Mouse (Mus musculus): ENCODE measurements around the gene Armh3.
A peak's percentile ranks its signal among the peaks of the same experiment; 100 is the strongest.

Armh3 gene

GRCm38 (mm10) chr19:45789365-45789764 lies 208.9 kb downstream of the Armh3 start:
- no peak for DNase-seq (ENCODE audit: low read depth)

GRCm38 (mm10) chr19:45788337-45788736 lies 210.0 kb downstream of the Armh3 start:
- DNase-seq (ENCODE audit: low read depth): no peak

- no peak for DNase-seq (ENCODE audit: low read depth)
Observed at GRCm38 (mm10) chr19:45787450-45787849, 210.8 kb downstream of the Armh3 start.

- DNase-seq (ENCODE audit: low read depth): no peak
Observed at GRCm38 (mm10) chr19:45785470-45785869, 212.8 kb downstream of the Armh3 start.

- no peak for DNase-seq (ENCODE audit: low read depth)
Observed at GRCm38 (mm10) chr19:45783933-45784576, 214.2 kb downstream of the Armh3 start.

DNA sequence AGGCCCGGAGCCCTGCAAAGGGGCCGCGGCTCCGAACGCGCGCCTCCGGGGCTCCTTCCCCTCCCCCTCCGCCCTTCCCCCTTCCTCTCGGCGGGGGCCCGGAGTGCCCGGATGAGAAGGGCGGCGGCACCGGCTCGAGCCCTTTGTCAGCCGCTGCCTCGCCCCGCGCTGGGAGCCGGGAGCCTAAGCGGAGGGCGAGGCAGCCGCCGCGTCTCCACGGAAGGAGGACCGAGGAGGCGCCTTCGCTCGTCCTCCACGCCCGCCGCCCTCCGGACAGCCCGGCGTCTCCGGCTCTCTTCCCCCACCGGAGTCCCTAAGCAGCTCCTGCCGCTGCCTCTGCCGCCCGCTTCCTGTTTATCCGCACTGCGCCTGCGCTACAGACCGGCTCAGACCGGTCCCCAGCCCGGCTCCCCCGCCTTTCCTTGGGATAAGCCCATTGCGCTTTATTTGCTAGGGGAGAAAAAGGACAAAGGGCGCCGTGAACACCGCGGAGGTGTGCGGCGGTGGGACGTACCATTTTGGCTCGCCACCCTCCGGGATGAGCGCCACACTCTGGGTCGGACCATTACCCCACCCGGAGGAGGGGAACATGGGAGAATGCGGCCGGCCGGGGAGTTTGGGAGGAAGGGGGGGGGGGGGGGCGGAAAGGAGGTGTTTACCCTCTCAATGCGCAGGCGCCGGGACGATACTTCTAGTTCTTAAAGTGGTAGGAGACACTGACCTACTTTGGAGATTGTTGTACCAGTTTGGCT lies 214.9 kb downstream of the Armh3 start, which contains the start of gene Mgea5:
Mgea5 (minus strand) TSS at position 657 of the 752 bp plus-strand sequence.
- peak; percentile 99 for DNase-seq (ENCODE audit: low read depth)

DNA sequence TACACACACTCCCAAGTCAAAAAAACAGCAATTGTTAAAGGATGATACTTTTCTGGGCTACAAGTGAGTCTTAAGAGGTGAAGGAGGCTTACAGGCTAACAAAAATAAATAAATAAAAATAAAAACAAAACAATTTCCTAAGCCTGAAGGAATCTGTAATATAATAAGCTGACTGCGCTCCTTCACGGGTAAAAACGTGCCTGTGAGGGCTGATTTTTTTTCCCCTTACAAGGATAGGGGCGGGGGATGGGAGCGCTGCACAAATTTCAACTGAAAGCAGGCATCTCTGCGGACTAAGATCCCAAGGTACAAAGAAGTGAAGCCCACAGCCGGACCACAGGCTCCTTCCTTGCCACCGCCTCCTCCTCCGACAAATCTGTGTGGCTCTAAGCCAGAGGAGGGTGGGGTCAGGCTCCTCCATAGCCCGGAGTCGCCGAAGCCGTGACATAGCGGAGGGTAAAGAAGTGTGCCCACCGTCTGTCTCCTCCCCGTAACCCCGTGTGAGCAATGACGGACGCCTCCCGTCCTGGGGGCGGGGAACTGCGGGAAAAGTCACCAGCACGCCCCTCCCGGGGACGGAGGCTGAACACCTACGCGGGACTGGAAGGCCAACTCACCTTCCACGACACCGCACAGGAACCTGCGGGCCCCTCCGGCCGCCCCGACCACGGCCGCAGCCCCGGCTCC lies 215.8 kb downstream of the Armh3 start:
- peak; percentile 67 for DNase-seq (ENCODE audit: low read depth)

DNA sequence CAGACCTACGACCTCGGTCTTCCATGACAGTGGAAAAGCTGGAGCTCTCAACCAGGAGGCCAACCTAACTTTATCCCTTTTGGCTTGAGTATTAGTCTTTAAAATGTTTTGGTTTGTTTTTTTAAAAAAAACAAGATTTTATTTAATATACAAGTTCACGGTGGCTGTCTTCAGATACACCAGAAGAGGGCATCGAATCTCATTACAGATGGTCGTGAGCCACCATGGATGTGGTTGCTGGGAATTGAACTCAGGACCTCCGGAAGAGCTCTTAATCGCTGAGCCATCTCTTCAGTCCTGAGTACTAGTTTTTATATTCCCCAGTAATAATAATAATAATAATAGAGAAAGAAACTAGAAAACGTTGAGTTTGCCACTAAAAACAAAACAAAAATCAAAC lies 216.6 kb downstream of the Armh3 start:
- DNase-seq (ENCODE audit: low read depth): no peak

- DNase-seq (ENCODE audit: low read depth): peak; percentile 47
Observed at GRCm38 (mm10) chr19:45780350-45780915, 217.9 kb downstream of the Armh3 start.

GRCm38 (mm10) chr19:45775486-45775885 lies 222.8 kb downstream of the Armh3 start:
- DNase-seq (ENCODE audit: low read depth): no peak

DNA sequence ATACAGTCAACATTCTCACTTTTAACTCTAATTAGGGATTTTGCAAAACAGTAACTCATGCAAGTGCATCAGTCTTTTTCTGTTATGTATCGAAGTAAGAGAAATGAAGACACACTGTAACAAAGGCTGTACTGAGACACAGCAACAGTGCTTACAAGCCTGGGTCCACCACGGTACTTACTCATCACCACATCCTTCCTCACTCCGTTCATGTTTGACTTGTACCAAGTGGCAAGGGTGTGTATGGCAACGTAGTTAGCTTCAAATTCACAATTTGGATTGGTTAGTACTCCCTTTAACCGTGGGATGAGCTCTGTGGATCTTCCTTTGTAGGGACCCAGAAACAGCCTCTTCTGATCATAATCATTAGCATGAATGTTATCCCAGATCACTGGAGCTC lies 226.8 kb downstream of the Armh3 start:
- no peak for DNase-seq (ENCODE audit: low read depth)

All from naive thymus-derived CD4-positive, alpha-beta T cell, adult 2 months (primary cell).